ENCODE assay signal across 24 mouse cellular contexts in the genomic region with DNA sequence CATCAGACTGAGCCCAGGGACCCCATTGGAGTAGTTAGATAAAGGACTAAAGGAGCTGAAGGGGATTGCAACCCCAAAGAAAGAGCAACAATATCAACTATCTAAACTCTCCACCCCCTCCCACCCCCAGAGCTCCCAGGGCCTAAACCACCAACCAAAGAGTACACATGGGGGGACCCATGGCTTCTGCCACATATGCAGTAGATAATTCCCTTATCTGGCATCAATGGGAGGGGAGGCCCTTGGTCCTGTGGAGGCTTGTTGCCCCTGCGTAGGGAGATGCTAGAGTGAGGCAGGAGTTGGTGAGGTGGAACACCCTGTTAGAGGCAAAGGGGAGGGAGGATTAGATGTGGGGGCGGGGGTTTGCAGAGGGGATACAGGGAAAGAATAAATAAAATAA.
"Had no signal": no experiment of that assay in that cellular context is flagged by ENCODE, and none has a peak within 500 bp of the region (broad histone marks: within the 10 kb centered on the region; RNA-seq: fewer than 3 reads in every experiment).

No protein-coding gene starts in this region.

- H3K9ac ChIP-seq: heart, embryonic 13.5 days; heart, embryonic 15.5 days; hindbrain, embryonic 13.5 days; hindbrain, embryonic 15.5 days; intestine, embryonic 15.5 days; limb, embryonic 12.5 days had no signal

- H3K4me3 ChIP-seq: gastrocnemius, adult 2 months; heart, adult 2 months; heart, embryonic 13.5 days; heart, embryonic 15.5 days; hindbrain, embryonic 13.5 days; hindbrain, embryonic 15.5 days; intestine, embryonic 15.5 days; layer of hippocampus, adult 2 months; left cerebral cortex, adult 2 months; limb, embryonic 10.5 days; limb, embryonic 12.5 days had no signal

- H3K27me3 ChIP-seq: heart, embryonic 13.5 days; heart, embryonic 15.5 days; hindbrain, embryonic 13.5 days; hindbrain, embryonic 15.5 days; intestine, embryonic 15.5 days; limb, embryonic 12.5 days had no signal

- ATAC-seq: hindbrain, postnatal 0 days; intestine, embryonic 15.5 days; intestine, postnatal 0 days had no signal

- DNase-seq: gastrocnemius, adult 2 months; gastrocnemius, postnatal 14 days; gastrocnemius, postnatal 36 days; heart, adult 11 months; heart, adult 2 months; heart, postnatal 14 days; heart, postnatal 36 days; kidney, adult 18-20 months; kidney, adult 8-10 months; kidney, postnatal 10 days; kidney, postnatal 25 days; kidney, postnatal 4 days had no signal

- H3K4me2 ChIP-seq: heart, embryonic 11.5 days; heart, embryonic 13.5 days; heart, embryonic 15.5 days; hindbrain, embryonic 13.5 days; hindbrain, embryonic 15.5 days; intestine, embryonic 15.5 days; limb, embryonic 12.5 days had no signal

- H3K27ac ChIP-seq: gastrocnemius, adult 2 months; heart, adult 2 months; heart, embryonic 13.5 days; heart, embryonic 15.5 days; hindbrain, embryonic 13.5 days; hindbrain, embryonic 15.5 days; hindbrain, postnatal 0 days; intestine, embryonic 15.5 days; layer of hippocampus, adult 2 months; left cerebral cortex, adult 2 months; limb, embryonic 10.5 days; limb, embryonic 12.5 days had no signal

- H3K4me1 ChIP-seq: hindbrain, embryonic 13.5 days; hindbrain, embryonic 15.5 days; intestine, embryonic 15.5 days; limb, embryonic 10.5 days; limb, embryonic 12.5 days had no signal

- H3K36me3 ChIP-seq: heart, embryonic 13.5 days; heart, embryonic 15.5 days; hindbrain, embryonic 13.5 days; hindbrain, embryonic 15.5 days; intestine, embryonic 15.5 days; limb, embryonic 10.5 days; limb, embryonic 12.5 days had no signal

- H3K9me3 ChIP-seq: heart, embryonic 13.5 days; heart, embryonic 15.5 days; hindbrain, embryonic 13.5 days; hindbrain, embryonic 15.5 days; intestine, embryonic 15.5 days; limb, embryonic 10.5 days; limb, embryonic 12.5 days had no signal
